Mouse (Mus musculus) intestine, embryonic 14.5 days (tissue): ENCODE results near the gene Ppp1r12b. TPM values are rescaled to one million over a fixed set of nuclear protein-coding genes. Genes with fewer than 3 reads are reported as not detected.
A peak's percentile ranks its signal among the peaks of the same experiment; 100 is the strongest.

Source experiments
- ATAC-seq: fragments of 200-750 bp; cut with Nextera tagmentation; replicated peaks from 2 replicates; pipeline ENCODE4 v1.8.0; 2017; ENCODE audit warnings: low read depth, moderate number of reproducible peaks, moderate TSS enrichment, moderate library complexity; ENCODE audit not compliant: low FRiP score, low TSS enrichment
- DNase-seq: peaks from one replicate; pipeline ENCODE4 v3.0.0-alpha.2; 2018; ENCODE audit warnings: low spot score
- H3K27ac ChIP-seq: fragments of 300-500 bp; sonication (generic); 2 replicates; pipeline ENCODE4 v1.5.1; 2014; ENCODE audit warnings: low read depth, mild to moderate bottlenecking, control low read depth
- H3K27me3 ChIP-seq: fragments of 300-500 bp; sonication (generic); replicated peaks from 2 replicates; pipeline ENCODE4 v1.6.1; 2014; ENCODE audit warnings: low read length, control low read depth; ENCODE audit not compliant: control insufficient read depth, insufficient read depth
- H3K36me3 ChIP-seq: fragments of 300-500 bp; sonication (generic); 2 replicates; pipeline ENCODE4 v1.6.1; 2014; ENCODE audit warnings: low read length, control low read depth; ENCODE audit not compliant: control insufficient read depth, insufficient read depth
- H3K4me1 ChIP-seq: fragments of 300-500 bp; sonication (generic); replicated peaks from 2 replicates; pipeline ENCODE4 v1.6.1; 2014; ENCODE audit warnings: low read length, control low read depth, mixed read lengths; ENCODE audit not compliant: control insufficient read depth, insufficient read depth
- H3K4me2 ChIP-seq: fragments of 300-500 bp; sonication (generic); 2 replicates; pipeline ENCODE4 v1.6.1; 2014; ENCODE audit warnings: low read length
- H3K4me3 ChIP-seq: fragments of 300-500 bp; sonication (generic); 2 replicates; pipeline ENCODE4 v1.5.1; 2014; ENCODE audit warnings: low read depth, low read length, control low read depth, mixed read lengths
- H3K9ac ChIP-seq: fragments of 300-500 bp; sonication (generic); 2 replicates; pipeline ENCODE4 v1.6.1; 2014; ENCODE audit warnings: mild to moderate bottlenecking, low read length
- H3K9me3 ChIP-seq: fragments of 300-500 bp; sonication (generic); 2 replicates; pipeline ENCODE4 v1.6.1; 2016; ENCODE audit warnings: low read length, control low read depth; ENCODE audit not compliant: control insufficient read depth
- WGBS: fragments of 180-500 bp; shearing (Covaris S2); extraction: QIAGEN DNeasy Blood & Tissue Kit; methylation state at CpG from one replicate; pipeline ENCODE4 v1.1.7; 2014; 5-methylcytosine and 5-hydroxymethylcytosine counted together
- polyA plus RNA-seq: library from polyadenylated mRNA; unstranded; fragments of >200 nt; fragmentation: Nextera tagmentation; extraction: Ambion mirVana; gene quantifications from 2 replicates; pipeline ENCODE4 v1.2.1, GENCODE M21; 2014

The Ppp1r12b gene
- polyA plus RNA-seq, 1 experiment from 2014 or later, result 34.0 TPM

DNA sequence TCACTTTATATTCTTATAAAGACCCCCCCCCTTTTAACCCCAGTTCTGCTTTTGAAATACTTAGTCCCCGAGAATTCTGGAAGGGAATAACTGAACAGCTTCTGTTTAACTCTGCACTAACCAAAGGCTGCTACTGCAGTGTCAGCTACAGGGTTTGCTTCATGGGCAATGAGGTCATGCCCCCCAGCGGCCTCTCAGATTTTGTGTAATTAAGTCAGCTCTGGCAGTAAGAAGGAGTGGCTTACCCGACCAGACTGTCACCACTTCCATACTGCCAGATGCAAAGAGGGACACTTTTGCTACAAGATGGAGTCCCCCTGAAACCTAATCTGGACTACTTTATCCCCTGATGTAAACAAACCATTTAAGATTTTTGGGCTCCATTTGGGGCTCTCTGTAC is 180.1 kb downstream of the Ppp1r12b start:
- no peak overlapping the region for H3K4me2 ChIP-seq
- WGBS, result 36% methylated on average over 3 of the region's 3 CpGs
- H3K27ac ChIP-seq, result peak overlapping the region; percentile 92
- no peaks in the 10 kb centered on the region for H3K27me3 ChIP-seq
- ATAC-seq (no peak), DNase-seq (no peak)
- H3K4me1 ChIP-seq, result peaks cover 48% of the 10 kb centered on the region
- no peak overlapping the region for H3K9ac ChIP-seq
- no peaks in the 10 kb centered on the region for H3K9me3 ChIP-seq
- peaks cover 55% of the 10 kb centered on the region for H3K36me3 ChIP-seq
- no peak overlapping the region for H3K4me3 ChIP-seq

DNA sequence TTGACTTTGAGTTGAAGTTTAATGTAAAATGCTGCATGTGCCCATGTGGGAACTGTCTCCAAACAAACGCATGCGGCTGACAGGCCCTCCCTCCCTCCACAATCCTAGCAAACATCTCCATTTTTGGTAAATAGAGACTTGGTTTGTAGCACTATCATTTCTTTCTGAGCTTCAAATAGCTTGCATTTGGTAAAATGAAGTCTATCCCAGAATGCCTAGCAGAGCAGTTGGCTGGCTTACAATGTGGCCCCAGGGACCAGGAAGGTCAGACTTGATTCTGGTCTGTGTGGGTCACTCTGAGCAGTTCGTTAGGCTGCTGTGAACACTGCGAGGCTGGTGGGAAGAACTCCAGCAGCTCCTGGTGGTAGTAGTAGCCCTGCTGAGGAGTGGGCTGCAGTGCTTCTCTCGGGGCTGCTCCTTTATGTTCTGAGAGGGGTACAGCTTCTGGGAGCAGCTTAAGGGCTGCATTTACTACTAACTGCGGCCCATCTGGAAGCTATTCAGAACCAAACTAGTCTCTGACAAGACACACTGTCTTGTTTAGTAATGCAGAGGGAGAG is 180.9 kb downstream of the Ppp1r12b start:
- Histone ChIP-seq H3K27me3 (no peaks in the 10 kb centered on the region), H3K4me3 (no peak overlapping the region), H3K4me1 (peaks cover 48% of the 10 kb centered on the region), H3K9ac (no peak overlapping the region), H3K9me3 (no peaks in the 10 kb centered on the region), H3K36me3 (peaks cover 60% of the 10 kb centered on the region), H3K27ac (peak overlapping the region; percentile 92), H3K4me2 (no peak overlapping the region)
- no peak for ATAC-seq
- 25% methylated on average over 6 of the region's 6 CpGs for WGBS
- DNase-seq, result no peak

DNA sequence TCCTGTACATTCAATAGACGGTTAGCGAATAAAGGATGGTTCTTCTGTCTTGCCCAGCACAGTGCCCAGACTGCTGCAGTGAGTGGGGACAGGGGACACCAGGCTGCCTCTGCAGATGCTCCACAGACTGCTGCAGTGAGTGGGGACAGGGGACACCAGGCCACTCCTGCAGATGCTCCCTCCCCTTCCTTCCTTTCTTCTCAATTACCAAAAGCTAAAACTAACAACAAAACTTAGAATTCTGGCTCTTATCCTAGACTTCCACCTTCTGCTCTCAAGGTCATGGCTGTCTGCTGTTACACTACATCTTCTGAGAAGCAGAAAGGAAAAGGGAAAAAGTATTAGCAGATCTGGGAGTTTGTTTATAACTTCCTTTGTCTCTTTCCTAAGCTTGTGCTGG is 181.5 kb downstream of the Ppp1r12b start:
- DNase-seq (no peak), ATAC-seq (peak; percentile 38; the same call in 1 of the 2 replicates)
- H3K36me3 ChIP-seq, result peaks cover 56% of the 10 kb centered on the region
- H3K27ac ChIP-seq, result peak overlapping the region; percentile 92
- 51% methylated on average over 2 of the region's 2 CpGs for WGBS
- no peaks in the 10 kb centered on the region for H3K27me3 ChIP-seq
- H3K4me2 ChIP-seq, result no peak overlapping the region
- H3K4me1 ChIP-seq, result peaks cover 48% of the 10 kb centered on the region
- H3K4me3 ChIP-seq, result no peak overlapping the region
- no peaks in the 10 kb centered on the region for H3K9me3 ChIP-seq
- no peak overlapping the region for H3K9ac ChIP-seq

DNA sequence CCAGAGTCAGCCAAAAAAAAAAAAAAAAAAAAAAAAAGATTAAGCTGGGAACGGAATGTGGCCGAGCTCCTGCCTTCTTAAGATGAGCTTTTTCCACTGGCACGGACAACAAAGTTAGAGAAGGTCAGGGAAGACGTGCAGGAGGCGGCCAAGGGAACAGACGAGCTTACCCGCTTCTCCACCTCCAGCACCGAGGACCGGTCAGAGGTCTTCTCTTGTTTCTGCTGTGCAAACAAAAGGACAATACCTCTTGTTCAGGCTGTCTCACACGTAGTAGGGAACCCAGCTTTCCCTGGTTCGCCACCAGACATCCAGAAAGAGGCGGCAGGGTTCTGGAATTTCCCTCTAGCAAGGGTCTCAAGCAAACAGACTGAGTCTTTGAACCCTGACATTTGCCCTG is 182.5 kb downstream of the Ppp1r12b start:
- no peak for ATAC-seq
- no peak overlapping the region for H3K4me2 ChIP-seq
- H3K27me3 ChIP-seq, result no peaks in the 10 kb centered on the region
- H3K9me3 ChIP-seq, result no peaks in the 10 kb centered on the region
- peak overlapping the region; percentile 92 for H3K27ac ChIP-seq
- no peak overlapping the region for H3K9ac ChIP-seq
- peaks cover 60% of the 10 kb centered on the region for H3K36me3 ChIP-seq
- no peak overlapping the region for H3K4me3 ChIP-seq
- peak; percentile 51 for DNase-seq
- 56% methylated on average over 12 of the region's 12 CpGs for WGBS
- H3K4me1 ChIP-seq, result peaks cover 48% of the 10 kb centered on the region

GRCm38 (mm10) chr1:134772821-134773220 is 182.9 kb downstream of the Ppp1r12b start:
- Histone ChIP-seq H3K4me2 (no peak overlapping the region), H3K27me3 (no peaks in the 10 kb centered on the region), H3K9me3 (no peaks in the 10 kb centered on the region), H3K36me3 (peaks cover 58% of the 10 kb centered on the region), H3K27ac (peak overlapping the region; percentile 92; the same call in 1 of the 2 replicates), H3K4me3 (no peak overlapping the region), H3K4me1 (peaks cover 44% of the 10 kb centered on the region), H3K9ac (no peak overlapping the region)
- 83% methylated on average over 3 of the region's 3 CpGs for WGBS
- DNase-seq (no peak), ATAC-seq (no peak)

DNA sequence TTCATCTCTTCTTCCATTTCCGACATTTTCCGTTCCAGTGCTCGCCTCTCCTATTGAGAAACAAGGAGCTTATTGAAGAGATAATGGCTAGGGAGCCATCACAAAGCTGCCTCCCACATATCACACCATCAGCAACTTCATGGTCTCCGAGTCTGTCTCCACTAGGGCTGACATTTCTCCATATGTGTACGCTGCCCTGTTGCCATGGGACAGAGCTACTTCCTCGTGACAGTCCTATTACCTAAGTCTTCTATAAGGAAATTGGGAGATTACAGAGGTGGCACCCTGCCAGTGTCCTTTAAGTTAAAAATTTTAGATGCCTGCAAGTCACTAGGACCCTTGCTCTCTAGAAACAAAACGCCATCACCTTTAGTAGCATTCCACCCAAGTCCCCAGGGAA is 183.7 kb downstream of the Ppp1r12b start:
- ATAC-seq (no peak), DNase-seq (peak; percentile 46)
- H3K4me3 ChIP-seq, result no peak overlapping the region
- H3K9ac ChIP-seq, result no peak overlapping the region
- H3K27me3 ChIP-seq, result no peaks in the 10 kb centered on the region
- no peak overlapping the region; the same call in 1 of the 2 replicates for H3K4me2 ChIP-seq
- 94% methylated on average over 7 of the region's 7 CpGs for WGBS
- H3K36me3 ChIP-seq, result peaks cover 60% of the 10 kb centered on the region
- H3K4me1 ChIP-seq, result peaks cover 45% of the 10 kb centered on the region
- peak overlapping the region; percentile 69 for H3K27ac ChIP-seq
- H3K9me3 ChIP-seq, result no peaks in the 10 kb centered on the region

DNA sequence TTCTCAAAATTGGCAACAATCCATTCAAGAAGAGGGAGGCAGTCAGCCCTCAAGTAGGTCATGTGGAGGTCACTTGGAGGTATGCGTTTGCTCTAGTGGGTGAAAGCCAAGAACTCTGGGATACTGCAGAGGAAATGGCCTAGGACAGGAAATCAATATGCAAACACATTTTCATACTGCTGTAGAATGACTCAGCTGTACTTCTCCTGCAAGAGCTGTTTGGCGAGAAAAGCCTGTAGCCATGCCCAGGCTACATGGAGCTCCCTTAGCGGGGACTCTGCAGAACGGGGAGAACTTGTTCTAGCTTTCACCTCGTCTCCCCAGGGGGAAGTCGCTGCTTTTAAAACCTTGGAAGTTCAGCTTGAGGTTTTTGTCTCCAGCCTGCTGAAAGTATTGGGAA is 184.4 kb downstream of the Ppp1r12b start:
- peak overlapping the region; percentile 69; the same call in 1 of the 2 replicates for H3K27ac ChIP-seq
- no peaks in the 10 kb centered on the region for H3K9me3 ChIP-seq
- no peak overlapping the region for H3K9ac ChIP-seq
- DNase-seq, result no peak
- H3K4me2 ChIP-seq, result no peak overlapping the region
- H3K27me3 ChIP-seq, result no peaks in the 10 kb centered on the region
- peaks cover 61% of the 10 kb centered on the region for H3K36me3 ChIP-seq
- 35% methylated on average over 6 of the region's 6 CpGs for WGBS
- ATAC-seq, result no peak; the same call in 1 of the 2 replicates
- H3K4me3 ChIP-seq, result no peak overlapping the region
- peaks cover 49% of the 10 kb centered on the region for H3K4me1 ChIP-seq

- H3K9me3 ChIP-seq, result no peaks in the 10 kb centered on the region
- peaks cover 59% of the 10 kb centered on the region for H3K36me3 ChIP-seq
- peaks cover 50% of the 10 kb centered on the region for H3K4me1 ChIP-seq
- 96% methylated on average over 5 of the region's 5 CpGs for WGBS
- no peak overlapping the region for H3K4me3 ChIP-seq
- DNase-seq (peak; percentile 34), ATAC-seq (no peak)
- H3K27me3 ChIP-seq, result no peaks in the 10 kb centered on the region
- peak overlapping the region; percentile 51; the same call in 1 of the 2 replicates for H3K27ac ChIP-seq
- no peak overlapping the region for H3K4me2 ChIP-seq
- H3K9ac ChIP-seq, result no peak overlapping the region
Measured at GRCm38 (mm10) chr1:134770312-134770711, 185.4 kb downstream of the Ppp1r12b start.

DNA sequence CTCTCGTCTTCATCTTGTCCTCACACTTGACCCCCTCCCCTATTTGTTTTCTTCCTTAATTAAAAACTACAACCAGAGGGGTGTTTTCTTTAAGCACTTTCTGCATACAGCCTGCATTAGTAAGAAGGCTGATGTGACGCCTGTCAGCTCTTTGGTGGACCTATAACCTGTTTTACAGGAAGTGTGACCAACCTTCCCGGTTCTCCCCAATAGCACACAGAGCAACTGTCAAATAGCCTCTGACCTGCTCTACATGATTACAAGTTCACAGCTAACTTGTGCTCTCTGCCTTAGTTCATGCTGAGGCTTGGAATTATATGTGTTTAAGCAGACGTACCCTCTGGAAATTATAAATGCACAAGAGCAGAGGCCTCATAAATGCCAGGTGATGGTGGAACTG is 189.3 kb downstream of the Ppp1r12b start:
- Histone ChIP-seq H3K27me3 (no peaks in the 10 kb centered on the region), H3K4me1 (peaks cover 39% of the 10 kb centered on the region), H3K36me3 (peaks cover 43% of the 10 kb centered on the region), H3K9me3 (no peaks in the 10 kb centered on the region), H3K4me3 (no peak overlapping the region), H3K4me2 (no peak overlapping the region), H3K27ac (peak overlapping the region; percentile 6; the same call in 1 of the 2 replicates), H3K9ac (no peak overlapping the region)
- DNase-seq (no peak), ATAC-seq (no peak)
- WGBS, result 71% methylated on average over 4 of the region's 4 CpGs
